Mouse (Mus musculus): ENCODE measurements around the gene St7l.

The St7l gene

GRCm38 (mm10) chr3:104965070-104965855, 101.5 kb downstream of the St7l start:
- DNase-seq = no peak

GRCm38 (mm10) chr3:104965991-104966554, 102.3 kb downstream of the St7l start:
- DNase-seq = no peak

GRCm38 (mm10) chr3:104967548-104968300, 103.9 kb downstream of the St7l start:
- peak; percentile 76 to 77 for DNase-seq

Data from B cell, adult 2 months (primary cell).